Mouse (Mus musculus) kidney, adult 2 months (tissue): ENCODE measurements at regions not wholly inside any gene's neighbourhood (a gene's known extent, or its start where the extent isn't known, plus 50 kb on each side); places are given as distances from the start of the nearest gene placed in this dataset.

Experiments
- DNase-seq: peaks from one replicate; pipeline ENCODE4 v3.0.0; 2021
- H3K27ac ChIP-seq: fragments of 200-500 bp; 2 replicates; pipeline ENCODE4 v1.5.1; 2012; ENCODE audit warnings: low read depth, low read length, control low read depth, inconsistent platforms; ENCODE audit not compliant: insufficient read depth
- H3K27me3 ChIP-seq: fragments of 200-500 bp; replicated peaks from 2 replicates; pipeline ENCODE4 v1.6.1; 2012; ENCODE audit warnings: mild to moderate bottlenecking, moderate library complexity, low read length, inconsistent platforms; ENCODE audit not compliant: control insufficient read depth, insufficient read depth
- H3K36me3 ChIP-seq: fragments of 200-500 bp; 2 replicates; pipeline ENCODE4 v1.6.1; 2012; ENCODE audit warnings: mild to moderate bottlenecking, moderate library complexity, low read length, inconsistent platforms; ENCODE audit not compliant: control insufficient read depth, insufficient read depth
- H3K4me1 ChIP-seq: fragments of 200-500 bp; 2 replicates; pipeline ENCODE4 v1.6.1; 2011; ENCODE audit warnings: low read length; ENCODE audit not compliant: control insufficient read depth, insufficient read depth
- H3K4me3 ChIP-seq: fragments of 200-500 bp; 2 replicates; pipeline ENCODE4 v1.5.1; 2011; ENCODE audit warnings: mild to moderate bottlenecking, low read depth, low read length, control low read depth; ENCODE audit not compliant: insufficient read depth
- CTCF ChIP-seq: fragments of 200-500 bp; conservative IDR thresholded peaks from 2 replicates; pipeline ENCODE4 v1.5.1; 2011; ENCODE audit warnings: low read depth, mild to moderate bottlenecking, control low read depth, low read length, moderate library complexity, mixed read lengths; ENCODE audit not compliant: insufficient read depth, insufficient read length
- POLR2A ChIP-seq: fragments of 200-500 bp; IDR thresholded peaks from one replicate; pipeline ENCODE4 v1.6.1; 2011; ENCODE audit warnings: low read depth, low read length, control low read depth
- WGBS: fragments of 180-500 bp; shearing (Covaris S2); methylation state at CpG from one replicate; pipeline ENCODE4 v1.1.7; 2018; 5-methylcytosine and 5-hydroxymethylcytosine counted together

DNA sequence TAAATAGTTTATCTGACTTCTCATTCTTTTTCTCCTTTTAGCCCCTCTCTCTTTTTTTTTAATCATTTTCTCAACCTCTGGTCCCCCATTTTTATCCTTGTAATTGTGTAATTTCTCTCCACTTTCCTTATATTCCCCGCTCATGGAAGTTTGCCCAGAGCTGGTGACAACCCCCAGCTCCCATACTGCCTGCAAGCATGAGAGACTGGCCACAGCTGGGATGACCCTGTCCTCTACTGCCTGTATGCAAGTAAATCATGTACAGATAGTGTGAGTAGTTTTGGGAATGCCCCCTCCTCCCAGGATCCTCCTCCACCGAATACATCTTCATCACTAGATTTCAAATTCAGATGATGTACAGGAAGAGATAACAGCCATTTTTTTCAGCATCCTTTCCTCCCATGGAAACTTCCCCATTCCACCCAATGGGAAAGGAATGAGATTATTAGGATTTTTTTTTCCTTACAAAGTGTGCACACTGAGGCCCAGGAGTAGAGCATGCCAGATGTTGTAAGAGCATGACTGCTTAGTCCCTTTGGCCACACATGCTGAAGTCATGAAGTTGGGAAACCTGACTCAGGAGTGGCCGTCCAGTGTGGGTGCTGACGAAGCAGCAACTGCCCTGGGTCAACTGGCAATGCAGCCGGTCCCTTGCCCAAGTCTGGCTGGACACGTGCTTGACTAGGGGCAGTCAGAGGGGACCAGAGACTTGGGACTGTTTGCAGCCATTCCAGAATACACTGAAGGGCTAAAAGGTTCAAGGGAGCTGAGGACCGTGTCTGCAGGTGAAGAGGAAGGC is 449.1 kb downstream of the Ccdc171 start:
- H3K27me3 ChIP-seq: no peaks in the 10 kb centered on the region
- no peaks in the 10 kb centered on the region for H3K4me1 ChIP-seq
- peak; percentile 9 for DNase-seq
- TF ChIP-seq CTCF (no peak), POLR2A (no peak)
- H3K27ac ChIP-seq: no peak overlapping the region
- H3K36me3 ChIP-seq: no peaks in the 10 kb centered on the region
- H3K4me3 ChIP-seq: no peak overlapping the region
- 64% methylated on average over 7 of the region's 7 CpGs for WGBS

DNA sequence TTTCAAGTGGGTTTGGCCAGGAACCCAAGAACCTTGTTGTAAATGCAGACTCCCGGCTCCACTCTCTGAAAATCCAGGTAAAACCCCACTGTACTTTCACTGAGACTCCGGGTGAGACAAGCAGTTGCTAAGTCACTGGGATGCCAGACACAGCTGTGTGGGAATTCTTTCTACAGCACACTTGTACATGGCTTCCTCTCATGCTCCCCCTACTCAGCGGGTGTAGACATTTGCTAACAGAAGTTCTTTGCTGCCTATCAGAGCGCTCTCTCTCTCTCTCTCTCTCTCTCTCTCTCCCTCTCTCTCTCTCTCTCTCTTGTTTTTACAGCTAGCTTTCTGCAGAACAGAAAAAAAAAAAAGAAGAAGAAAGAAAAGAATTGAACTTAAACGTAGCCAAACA is 450.2 kb downstream of the Ccdc171 start:
- no peaks in the 10 kb centered on the region for H3K4me1 ChIP-seq
- WGBS: 75% methylated on average over 5 of the region's 5 CpGs

DNA sequence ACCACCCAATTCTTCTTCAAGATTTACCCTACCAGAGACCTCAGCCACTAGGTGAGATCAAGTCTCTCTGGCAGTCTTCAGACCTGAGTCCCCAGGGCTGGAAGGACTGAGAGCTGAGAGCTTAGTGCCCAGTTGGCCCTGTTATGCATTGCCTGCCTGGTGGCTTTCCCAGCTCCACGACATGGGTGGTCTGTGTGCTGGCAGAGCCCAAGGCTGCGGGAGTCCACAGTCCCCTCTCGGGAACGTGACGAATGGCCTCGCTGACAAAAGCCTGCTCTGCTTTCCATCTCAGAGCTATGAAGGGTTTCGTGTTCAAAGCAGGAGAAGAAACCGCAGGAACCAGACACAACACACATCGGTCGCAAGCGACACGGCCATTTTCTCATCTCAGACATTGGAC is 450.7 kb downstream of the Ccdc171 start:
- no peak for DNase-seq
- TF ChIP-seq POLR2A: no peak
- no peak for TF ChIP-seq CTCF
- 58% methylated on average over 12 of the region's 12 CpGs for WGBS
- H3K36me3 ChIP-seq: no peaks in the 10 kb centered on the region
- H3K4me1 ChIP-seq: no peaks in the 10 kb centered on the region
- no peaks in the 10 kb centered on the region for H3K27me3 ChIP-seq
- no peak overlapping the region for H3K27ac ChIP-seq
- no peak overlapping the region for H3K4me3 ChIP-seq

More for the DNA sequence above, 450.2 kb downstream of the Ccdc171 start:
- DNase-seq: no peak
- H3K27ac ChIP-seq: no peak overlapping the region
- no peaks in the 10 kb centered on the region for H3K27me3 ChIP-seq
- no peak overlapping the region for H3K4me3 ChIP-seq
- TF ChIP-seq POLR2A: no peak
- TF ChIP-seq CTCF: no peak
- no peaks in the 10 kb centered on the region for H3K36me3 ChIP-seq

DNA sequence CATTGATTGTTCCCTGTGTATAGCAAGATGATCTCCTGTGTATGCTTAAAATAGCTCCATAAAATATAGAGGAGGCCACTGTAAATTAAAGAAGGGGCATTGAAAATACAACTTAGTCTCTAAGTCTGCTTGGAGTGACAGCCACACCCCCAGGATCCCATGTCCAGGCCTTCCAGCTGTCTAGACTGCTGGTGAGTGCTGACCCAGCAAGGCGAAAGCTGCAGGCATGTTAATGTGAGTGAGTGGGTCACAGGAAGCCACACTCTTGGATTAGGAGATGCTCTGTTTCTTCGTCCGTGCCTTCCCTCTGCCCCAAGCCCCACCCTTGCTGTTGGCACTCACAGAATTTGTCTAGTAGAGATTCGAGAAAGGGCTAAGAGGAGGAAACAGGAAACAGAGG is 453.7 kb downstream of the Ccdc171 start:
- H3K4me1 ChIP-seq: no peaks in the 10 kb centered on the region
- 47% methylated on average over 4 of the region's 4 CpGs for WGBS
- DNase-seq: no peak
- no peaks in the 10 kb centered on the region for H3K27me3 ChIP-seq
- no peak overlapping the region for H3K27ac ChIP-seq
- TF ChIP-seq POLR2A: no peak
- TF ChIP-seq CTCF: no peak
- H3K4me3 ChIP-seq: no peak overlapping the region
- H3K36me3 ChIP-seq: no peaks in the 10 kb centered on the region

DNA sequence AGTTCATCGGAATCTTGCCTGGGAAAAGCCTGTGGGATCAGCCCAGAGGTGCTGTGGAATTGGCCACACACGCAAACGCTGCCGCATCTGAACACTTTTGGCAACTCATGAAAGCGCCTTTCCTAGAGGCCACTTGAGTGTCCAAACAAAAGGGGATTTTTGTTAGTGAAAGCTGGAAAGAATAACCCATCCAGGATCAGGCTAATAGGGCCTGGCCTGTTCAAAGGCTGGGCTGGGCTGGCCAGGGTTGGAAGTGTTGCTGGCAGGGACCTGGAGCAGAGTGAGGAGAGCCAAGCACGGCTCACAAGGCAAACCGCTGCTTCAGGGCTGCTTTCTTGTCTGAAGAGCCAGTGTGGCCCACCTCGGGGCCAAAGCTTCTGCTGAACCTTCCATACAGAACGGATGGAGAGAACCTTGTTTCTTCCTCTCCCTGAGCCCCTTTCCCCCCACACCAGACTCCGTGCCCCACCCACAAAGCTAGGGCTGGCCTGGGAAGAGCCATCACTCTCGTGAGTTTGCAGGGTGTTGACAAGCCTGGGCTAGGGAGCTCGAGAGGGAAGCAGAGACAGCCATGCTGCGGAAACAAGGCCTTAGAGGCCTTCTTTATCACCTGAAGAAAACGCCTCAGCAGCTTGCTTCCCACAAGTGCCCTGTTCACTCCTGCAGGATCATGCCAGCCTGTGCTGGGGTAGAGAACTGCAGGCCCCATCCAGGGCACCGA is 459.5 kb downstream of the Ccdc171 start:
- Histone ChIP-seq H3K27me3 (no peaks in the 10 kb centered on the region), H3K27ac (no peak overlapping the region), H3K4me3 (no peak overlapping the region), H3K4me1 (no peaks in the 10 kb centered on the region), H3K36me3 (no peaks in the 10 kb centered on the region)
- WGBS: 91% methylated on average over 15 of the region's 15 CpGs
- TF ChIP-seq CTCF: no peak
- no peak for TF ChIP-seq POLR2A
- no peak for DNase-seq

DNA sequence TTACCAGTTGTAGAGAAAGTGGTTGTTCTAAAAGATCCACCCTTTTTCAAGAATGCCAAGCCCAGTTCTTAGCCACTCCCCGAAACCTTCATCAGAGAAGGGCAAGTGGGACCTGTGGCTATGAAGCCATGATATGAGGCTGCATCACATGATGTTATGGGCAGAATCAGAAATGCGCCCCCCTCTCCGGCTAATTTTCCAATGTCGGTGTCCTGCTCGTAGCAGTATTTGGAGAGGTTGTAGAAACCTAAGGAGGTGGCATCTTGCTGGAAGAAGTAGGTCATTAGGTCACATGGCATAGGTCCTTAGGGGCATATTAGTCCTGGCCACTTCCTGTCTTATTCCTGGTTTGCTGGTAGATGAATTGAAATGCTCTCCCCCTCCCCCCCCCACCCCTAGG is 460.1 kb downstream of the Ccdc171 start:
- no peak overlapping the region for H3K4me3 ChIP-seq
- H3K27ac ChIP-seq: no peak overlapping the region
- no peak for DNase-seq
- TF ChIP-seq CTCF: no peak
- no peak for TF ChIP-seq POLR2A
- no peaks in the 10 kb centered on the region for H3K36me3 ChIP-seq
- WGBS: 97% methylated on average over 5 of the region's 5 CpGs
- no peaks in the 10 kb centered on the region for H3K27me3 ChIP-seq
- no peaks in the 10 kb centered on the region for H3K4me1 ChIP-seq

DNA sequence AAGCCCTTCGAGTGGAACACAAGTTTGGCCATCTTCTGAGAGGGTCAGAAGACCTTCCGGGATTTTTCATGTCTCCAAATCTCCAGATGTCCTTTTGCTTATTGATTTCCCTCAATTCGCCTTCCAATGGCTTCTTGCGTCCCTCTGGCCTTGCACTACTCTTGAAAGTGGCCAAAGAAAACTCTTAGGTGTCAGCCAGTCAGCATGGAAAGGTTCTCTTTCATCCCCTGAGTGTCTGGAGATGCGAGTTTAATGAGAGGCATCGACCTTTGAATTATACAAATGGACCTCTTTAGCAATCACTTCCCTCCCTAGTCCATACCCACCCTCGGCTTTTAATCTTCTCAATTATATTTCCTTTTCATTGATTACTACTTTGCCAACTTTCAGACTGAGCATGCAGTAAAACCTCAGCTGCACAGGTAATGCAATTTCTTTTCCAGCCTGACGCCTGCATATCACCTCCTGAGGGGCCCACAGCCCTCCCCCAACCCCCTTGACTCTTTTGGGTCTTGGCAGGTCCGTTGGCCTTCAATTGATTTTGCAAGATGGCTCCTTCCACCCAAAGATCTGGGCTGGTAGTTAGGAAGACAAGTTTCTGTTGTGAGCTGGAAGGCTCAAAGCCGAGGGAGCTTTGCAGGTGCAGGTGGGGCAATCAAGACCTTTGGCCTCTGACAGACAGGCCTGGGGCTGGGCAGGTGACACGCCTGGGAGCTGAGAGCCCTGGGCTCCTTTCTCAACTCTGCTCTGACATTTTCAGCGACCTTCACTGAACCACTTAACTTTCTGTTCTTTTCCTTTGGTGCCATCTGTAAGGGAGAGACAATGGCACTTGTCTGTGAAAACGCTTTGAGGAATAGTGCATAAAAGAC is 461.8 kb downstream of the Ccdc171 start:
- WGBS: 81% methylated on average over 13 of the region's 13 CpGs
- no peak overlapping the region for H3K27ac ChIP-seq

More for the DNA sequence above, 461.8 kb downstream of the Ccdc171 start:
- Histone ChIP-seq H3K4me3 (no peak overlapping the region), H3K4me1 (no peaks in the 10 kb centered on the region), H3K36me3 (no peaks in the 10 kb centered on the region), H3K27me3 (no peaks in the 10 kb centered on the region)
- TF ChIP-seq CTCF (no peak), POLR2A (no peak)
- DNase-seq: no peak
